Mouse (Mus musculus) spleen, postnatal 10 days (tissue): ENCODE data around the gene Arpc4.
A peak's percentile ranks its signal among the peaks of the same experiment; 100 is the strongest.

ENCODE experiments used
- DNase-seq, 2 experiments: peaks; one replicate each; pipeline ENCODE4 v3.0.0; 2021 to 2022; ENCODE audit warnings: low spot score in 2 of 2

Arpc4 gene

GRCm38 (mm10) chr6:113404649-113405448, 26.9 kb downstream of the Arpc4 start:
- no peak for DNase-seq

DNA sequence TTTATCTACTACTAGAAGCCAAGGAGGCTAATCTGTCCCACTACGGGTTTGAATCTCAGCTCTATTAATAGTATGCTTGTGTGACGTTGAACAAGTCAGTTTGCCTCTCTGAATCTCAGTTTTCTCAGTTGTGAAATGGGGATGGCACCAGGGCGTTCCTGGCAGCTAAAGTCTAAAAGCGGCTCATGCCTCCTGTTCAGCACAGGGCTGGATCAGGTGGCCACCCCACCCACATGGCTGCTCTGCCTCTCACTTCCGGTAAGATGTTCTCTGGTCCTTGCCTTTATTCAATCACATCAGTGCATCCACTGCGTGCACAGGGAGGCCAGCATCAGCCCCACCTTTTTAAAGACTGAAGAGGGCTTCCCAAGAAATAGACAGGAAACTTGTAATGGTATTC, 27.6 kb downstream of the Arpc4 start:
- DNase-seq, result no peak

DNA sequence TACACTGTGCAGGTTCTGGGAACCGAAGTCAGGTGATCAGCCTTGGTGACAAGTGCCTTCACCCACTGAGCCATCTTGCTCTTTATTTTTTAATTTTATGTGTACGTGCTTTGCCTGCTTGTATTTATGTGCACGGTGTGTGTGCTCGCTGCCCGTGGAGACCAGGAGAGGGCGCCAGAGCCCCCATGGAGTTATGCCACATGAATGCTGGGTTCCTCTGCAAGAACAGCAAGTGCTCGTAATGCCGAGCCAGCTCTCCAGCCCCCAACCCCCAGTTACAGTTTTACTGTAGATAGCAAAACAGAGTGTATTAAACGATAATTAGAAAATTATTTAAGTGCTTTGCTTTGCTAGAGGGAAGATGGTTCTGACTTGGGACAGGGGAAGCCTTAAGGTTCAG, 28.8 kb downstream of the Arpc4 start:
- peak in 1 of 2 experiments; percentile 47 for DNase-seq

DNA sequence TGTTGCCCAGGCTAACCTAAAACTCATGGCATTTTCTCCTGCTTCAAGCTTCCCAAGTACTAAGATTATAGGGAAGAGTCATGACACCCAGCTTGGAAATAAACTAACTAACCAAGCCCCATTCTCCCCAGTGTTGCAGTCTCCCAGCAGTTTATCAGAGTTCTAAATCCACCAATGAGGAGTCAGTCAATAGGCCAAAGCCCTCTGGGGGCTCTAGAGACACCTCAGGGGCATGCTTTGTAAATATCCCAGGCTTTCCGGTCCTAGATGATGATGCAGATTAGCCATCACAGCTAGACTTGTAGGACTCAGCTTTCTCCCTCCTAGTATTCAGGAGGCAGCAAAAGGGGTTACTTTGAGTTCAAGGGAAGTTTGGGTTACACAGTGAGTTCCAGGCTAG, 32.1 kb downstream of the Arpc4 start:
- DNase-seq, result no peak

DNA sequence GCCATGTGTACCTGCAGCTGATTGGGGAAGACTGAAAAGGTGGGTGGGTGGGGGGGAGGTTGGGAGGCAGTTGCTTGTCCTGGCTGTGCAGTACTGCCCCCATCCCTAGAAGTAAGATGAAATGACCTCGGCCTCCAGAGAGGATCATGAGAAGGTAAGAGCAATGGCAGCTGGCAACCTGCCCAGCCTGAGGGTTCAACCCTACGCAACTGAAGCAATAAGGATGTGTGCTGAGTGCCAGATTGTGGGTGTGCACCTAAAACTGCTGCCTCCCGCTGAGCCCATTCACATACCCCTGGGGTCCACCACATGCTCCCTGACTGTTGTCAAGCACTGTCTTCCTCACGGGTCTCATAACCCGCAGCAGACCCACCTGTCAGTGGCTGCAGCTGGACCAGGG, 38.5 kb downstream of the Arpc4 start:
- no peak for DNase-seq

- DNase-seq, result peak in 1 of 2 experiments; percentile 55
These were observed 40.7 kb downstream of the Arpc4 start for GRCm38 (mm10) chr6:113418441-113419198.

DNA sequence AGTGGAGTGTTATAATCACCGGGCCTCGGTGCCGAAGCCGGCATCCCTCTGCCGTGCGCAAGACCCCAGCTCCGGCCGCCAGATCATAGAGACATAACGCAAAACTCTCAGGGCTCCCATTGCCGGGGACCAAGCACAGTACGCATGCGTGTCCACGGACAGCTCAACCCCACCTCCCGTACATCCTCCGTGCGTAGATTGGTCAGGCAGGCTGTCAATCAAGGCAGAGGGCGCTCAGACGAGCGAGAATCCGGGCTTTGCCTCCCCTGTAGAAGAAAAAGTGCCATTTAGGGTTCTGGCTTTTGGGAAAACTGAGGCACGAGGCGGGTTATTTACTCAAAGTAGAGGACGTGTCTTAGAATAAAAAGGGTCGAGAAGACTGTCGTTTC, 41.3 kb downstream of the Arpc4 start, which contains the start of gene Rpusd3:
Gene Rpusd3 (minus strand): TSS at position 142 of the 389 bp plus-strand sequence.
- peak; percentile 98 to 100 for DNase-seq

DNA sequence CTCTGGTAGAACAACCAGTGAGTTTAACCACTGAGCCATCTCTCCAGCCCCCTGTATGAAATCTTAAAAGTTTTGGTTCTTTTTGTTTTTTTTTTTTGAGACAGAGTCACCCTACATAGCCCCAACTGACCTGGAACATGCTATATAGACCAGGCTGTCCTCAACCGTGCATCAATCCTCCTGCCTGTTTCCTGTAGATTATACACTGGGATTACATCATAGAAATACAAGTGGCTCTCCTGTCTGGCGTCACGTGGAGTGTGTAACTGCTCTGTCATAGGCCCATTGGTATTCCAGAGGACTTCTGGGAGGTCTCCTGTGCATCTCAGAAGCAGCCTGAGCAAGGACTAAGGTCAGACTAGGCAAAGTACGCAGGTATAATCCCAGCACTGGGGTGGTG, 45.1 kb downstream of the Arpc4 start:
- no peak for DNase-seq

GRCm38 (mm10) chr6:113424187-113424586, 46.3 kb downstream of the Arpc4 start:
- no peak for DNase-seq

DNA sequence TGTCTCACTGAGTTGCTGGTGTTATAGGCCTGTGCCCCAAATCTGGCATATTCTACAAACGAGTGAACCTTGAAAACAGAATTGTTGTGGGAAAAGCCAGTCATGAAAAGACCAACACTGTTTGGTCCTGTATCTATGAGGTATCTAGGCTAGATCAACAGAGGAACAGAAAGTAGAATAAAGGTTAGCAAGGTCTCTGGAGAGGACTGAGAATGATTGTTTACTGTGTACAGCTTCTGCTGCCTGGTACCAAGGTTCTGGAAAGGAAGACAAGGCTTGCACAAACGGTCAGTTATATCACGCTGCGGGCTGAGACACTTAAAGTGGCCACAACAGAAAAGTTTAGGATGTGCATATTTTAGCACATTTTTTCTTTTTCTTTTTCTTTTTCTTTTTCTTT, 48.8 kb downstream of the Arpc4 start:
- DNase-seq, result no peak

DNA sequence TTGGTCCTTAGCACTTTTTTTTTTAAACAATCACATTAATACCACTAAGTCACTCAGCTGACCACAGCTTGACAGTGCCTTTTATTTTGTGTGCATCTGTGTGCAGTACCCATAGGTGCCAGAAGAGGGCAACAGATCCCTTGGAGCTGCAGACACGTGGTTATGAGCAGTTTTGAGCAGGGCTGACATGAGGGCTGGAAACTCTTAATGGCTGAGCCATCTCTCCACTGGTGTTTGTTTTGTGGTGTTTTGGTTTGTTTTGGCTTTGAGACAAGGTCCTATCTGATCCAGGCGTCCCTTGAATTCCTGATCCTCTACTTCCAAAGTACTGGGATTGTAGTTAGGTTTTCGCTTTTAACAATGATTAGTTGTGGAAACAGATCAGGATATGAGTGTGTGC, 49.5 kb downstream of the Arpc4 start:
- DNase-seq, result peak; percentile 30 to 73

GRCm38 (mm10) chr6:113428006-113428405, 50.1 kb downstream of the Arpc4 start:
- no peak for DNase-seq

DNA sequence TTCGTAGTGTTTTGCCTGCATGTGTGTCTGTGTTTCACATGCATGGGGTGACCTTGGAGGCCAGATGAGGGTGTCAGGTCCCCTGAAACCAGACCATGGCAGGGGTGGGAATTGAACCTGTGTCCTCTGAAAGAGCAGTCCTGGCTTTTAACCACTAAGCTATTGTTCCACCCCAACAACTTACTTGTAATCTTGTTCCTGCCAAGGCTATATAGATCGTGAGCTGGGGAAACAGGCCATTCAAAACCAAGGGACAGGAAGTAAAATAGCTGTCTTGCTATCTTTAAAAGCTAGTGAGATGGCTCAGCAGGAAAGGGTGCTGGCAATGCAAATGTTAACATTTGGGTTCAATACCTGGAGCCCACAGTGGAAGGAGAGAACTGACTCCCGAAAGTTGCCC, 52.0 kb downstream of the Arpc4 start:
- no peak for DNase-seq

GRCm38 (mm10) chr6:113430846-113431245, 52.9 kb downstream of the Arpc4 start:
- no peak for DNase-seq

DNA sequence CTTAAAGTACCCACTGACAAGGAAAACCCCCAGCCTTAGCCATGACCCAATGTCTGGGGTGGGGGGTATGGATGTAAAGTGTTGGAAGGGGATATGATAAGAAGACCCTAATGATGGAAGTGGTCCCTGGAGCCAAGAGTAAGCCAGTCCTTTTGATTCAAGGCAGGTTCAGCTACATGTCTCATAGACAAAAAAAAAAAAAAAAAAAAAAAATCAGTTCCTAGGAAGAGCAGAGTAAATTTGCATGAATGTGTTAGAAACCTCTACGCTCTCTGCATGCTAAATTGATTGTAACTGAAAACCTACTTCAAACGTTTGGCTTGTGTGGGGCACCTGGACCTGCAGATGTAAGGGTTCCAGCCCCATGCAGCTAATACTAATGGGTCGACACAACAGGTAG, 53.9 kb downstream of the Arpc4 start:
- DNase-seq, result no peak

- DNase-seq, result no peak
These were observed 55.7 kb downstream of the Arpc4 start for GRCm38 (mm10) chr6:113433661-113434060.

DNA sequence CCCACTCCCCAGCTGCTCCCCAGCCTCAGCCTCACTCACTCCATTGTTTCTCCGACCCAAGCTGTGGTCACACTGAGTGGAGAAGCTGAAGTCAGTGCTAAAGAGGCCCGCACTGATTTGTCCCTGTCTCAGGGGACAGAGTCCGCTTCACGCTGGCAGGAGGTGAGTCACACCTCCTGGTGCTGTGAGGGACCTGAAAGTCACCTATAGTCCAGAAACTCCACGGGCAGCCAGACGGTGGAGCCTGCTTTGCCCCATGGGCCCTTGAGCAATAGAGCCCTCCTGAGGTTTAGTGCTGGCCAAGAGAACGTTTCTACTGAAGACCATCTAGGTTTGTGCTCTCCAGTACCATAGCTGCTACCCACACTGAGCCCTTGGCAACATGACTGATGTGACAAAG, 56.8 kb downstream of the Arpc4 start:
- DNase-seq, result no peak

- no peak for DNase-seq
These were observed 57.8 kb downstream of the Arpc4 start, which contains the start of gene Cidec for GRCm38 (mm10) chr6:113435664-113436205. Gene Cidec (minus strand): TSS chr6:113435760.

GRCm38 (mm10) chr6:113437135-113437534, 59.2 kb downstream of the Arpc4 start:
- DNase-seq, result no peak

- DNase-seq, result no peak
These were observed 61.0 kb downstream of the Arpc4 start for GRCm38 (mm10) chr6:113438721-113439430.
